Mouse (Mus musculus): ENCODE measurements around the gene Sccpdh. TPM values are rescaled to one million over a fixed set of nuclear protein-coding genes. Genes with fewer than 3 reads are reported as not detected.
"Not testable (repeated sequence)": the region's sequence is repeated elsewhere in the genome, so short reads cannot be mapped to it uniquely, and the experiment has no call there.

Sccpdh gene
- polyA plus RNA-seq, 1 experiment from 2014 or later, result 94.2 TPM

DNA sequence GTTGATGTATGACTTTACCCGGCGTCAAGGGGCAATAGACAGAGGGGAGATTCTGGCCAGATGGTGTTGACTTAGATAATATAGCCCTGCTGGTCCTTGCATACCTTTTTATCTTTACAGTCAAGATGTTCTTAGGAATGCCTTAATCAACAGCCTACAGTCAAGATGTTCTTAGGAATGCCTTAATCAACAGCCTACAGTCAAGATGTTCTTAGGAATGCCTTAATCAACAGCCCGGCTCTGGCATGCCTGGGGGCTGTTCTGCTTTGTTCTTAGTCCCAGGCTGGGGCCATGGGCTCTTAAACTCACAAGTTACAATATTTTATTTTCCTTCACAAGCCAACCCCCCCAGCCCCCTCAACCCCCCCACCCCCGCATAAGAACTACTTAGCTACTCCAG lies 47.3 kb downstream of the Sccpdh start:
- H3K9me3 ChIP-seq (replicated peaks; ENCODE audit: control insufficient read depth, low read length); H3K4me2 ChIP-seq (ENCODE audit: low read depth, low read length); H3K4me1 ChIP-seq (ENCODE audit: control insufficient read depth, insufficient read depth, low read length); DNase-seq (ENCODE audit: low spot score); H3K4me3 ChIP-seq (ENCODE audit: low read depth, low read length); H3K36me3 ChIP-seq (replicated peaks; ENCODE audit: control insufficient read depth, insufficient read depth, low read depth, low read length); ATAC-seq (replicated peaks; ENCODE audit: insufficient number of reproducible peaks, low FRiP score, low TSS enrichment, low read depth); H3K27ac ChIP-seq (replicated peaks; ENCODE audit: low read depth, low read length); H3K27me3 ChIP-seq (ENCODE audit: control insufficient read depth, insufficient read depth, low read length); H3K9ac ChIP-seq (replicated peaks; ENCODE audit: low read length): not testable (repeated sequence)
- WGBS, result 91% methylated on average over 4 of the region's 4 CpGs

GRCm38 (mm10) chr1:179715786-179716185 lies 47.8 kb downstream of the Sccpdh start:
- no peak for DNase-seq (ENCODE audit: low spot score)
- Histone ChIP-seq H3K9me3 (replicated peaks; ENCODE audit: control insufficient read depth, low read length) (no peaks in the 10 kb centered on the region), H3K9ac (replicated peaks; ENCODE audit: low read length) (no peak overlapping the region), H3K27me3 (ENCODE audit: control insufficient read depth, insufficient read depth, low read length) (no peaks in the 10 kb centered on the region), H3K36me3 (replicated peaks; ENCODE audit: control insufficient read depth, insufficient read depth, low read depth, low read length) (no peaks in the 10 kb centered on the region), H3K4me2 (ENCODE audit: low read depth, low read length) (no peak overlapping the region), H3K27ac (replicated peaks; ENCODE audit: low read depth, low read length) (no peak overlapping the region), H3K4me1 (ENCODE audit: control insufficient read depth, insufficient read depth, low read length) (no peaks in the 10 kb centered on the region), H3K4me3 (ENCODE audit: low read depth, low read length) (no peak overlapping the region)
- WGBS, result 97% methylated on average over 4 of the region's 4 CpGs
- no peak for ATAC-seq (replicated peaks; ENCODE audit: insufficient number of reproducible peaks, low FRiP score, low TSS enrichment, low read depth)

DNA sequence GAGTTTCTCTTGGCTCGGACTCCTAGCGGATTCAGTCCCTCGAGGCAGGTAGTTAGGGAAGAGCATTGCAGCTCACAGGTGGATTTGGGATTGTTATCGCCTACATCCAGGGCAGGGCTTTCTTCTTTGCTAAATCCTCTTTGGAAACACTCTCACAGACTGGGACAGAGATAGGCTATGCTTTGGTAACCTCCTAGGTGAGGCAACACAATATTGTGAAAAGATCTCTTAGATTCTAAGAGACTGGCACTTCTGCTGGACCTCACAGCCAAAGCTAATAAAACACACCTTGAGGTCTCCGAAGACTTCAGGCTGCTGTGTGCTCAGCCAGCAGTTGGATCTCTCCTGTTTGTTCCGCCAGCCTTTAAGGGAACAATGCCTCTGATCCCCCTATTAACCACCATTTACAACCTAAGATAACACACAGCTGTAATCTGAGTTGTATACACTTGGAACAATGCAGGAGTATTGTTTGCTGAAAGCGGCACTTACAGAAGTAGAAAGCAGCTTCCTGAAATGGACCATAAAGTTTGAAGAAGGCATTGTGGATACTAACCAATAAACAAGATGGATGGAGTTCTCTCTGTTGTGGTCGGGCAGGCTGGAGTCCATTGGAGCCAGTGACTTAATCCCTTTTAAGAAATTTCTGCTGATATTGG lies 54.9 kb downstream of the Sccpdh start:
- no peak overlapping the region for H3K4me3 ChIP-seq (ENCODE audit: low read depth, low read length)
- H3K27ac ChIP-seq (replicated peaks; ENCODE audit: low read depth, low read length), result no peak overlapping the region
- H3K27me3 ChIP-seq (ENCODE audit: control insufficient read depth, insufficient read depth, low read length), result no peaks in the 10 kb centered on the region
- H3K4me1 ChIP-seq (ENCODE audit: control insufficient read depth, insufficient read depth, low read length), result no peaks in the 10 kb centered on the region
- H3K9ac ChIP-seq (replicated peaks; ENCODE audit: low read length), result no peak overlapping the region
- no peaks in the 10 kb centered on the region for H3K36me3 ChIP-seq (replicated peaks; ENCODE audit: control insufficient read depth, insufficient read depth, low read depth, low read length)
- DNase-seq (ENCODE audit: low spot score), result no peak
- 77% methylated on average over 8 of the region's 8 CpGs for WGBS
- H3K9me3 ChIP-seq (replicated peaks; ENCODE audit: control insufficient read depth, low read length), result no peaks in the 10 kb centered on the region
- H3K4me2 ChIP-seq (ENCODE audit: low read depth, low read length), result no peak overlapping the region
- no peak for ATAC-seq (replicated peaks; ENCODE audit: insufficient number of reproducible peaks, low FRiP score, low TSS enrichment, low read depth)

- Histone ChIP-seq H3K27me3 (ENCODE audit: control insufficient read depth, insufficient read depth, low read length) (no peaks in the 10 kb centered on the region), H3K9me3 (replicated peaks; ENCODE audit: control insufficient read depth, low read length) (no peaks in the 10 kb centered on the region; the same call in 1 of the 2 replicates), H3K4me2 (ENCODE audit: low read depth, low read length) (no peak overlapping the region), H3K4me3 (ENCODE audit: low read depth, low read length) (no peak overlapping the region), H3K36me3 (replicated peaks; ENCODE audit: control insufficient read depth, insufficient read depth, low read depth, low read length) (no peaks in the 10 kb centered on the region), H3K4me1 (ENCODE audit: control insufficient read depth, insufficient read depth, low read length) (no peaks in the 10 kb centered on the region), H3K9ac (replicated peaks; ENCODE audit: low read length) (no peak overlapping the region), H3K27ac (replicated peaks; ENCODE audit: low read depth, low read length) (no peak overlapping the region)
- 88% methylated on average over 10 of the region's 10 CpGs for WGBS
- ATAC-seq (replicated peaks; ENCODE audit: insufficient number of reproducible peaks, low FRiP score, low TSS enrichment, low read depth) (no peak), DNase-seq (ENCODE audit: low spot score) (no peak)
Measured at GRCm38 (mm10) chr1:179728661-179729060, 60.7 kb downstream of the Sccpdh start.

GRCm38 (mm10) chr1:179731391-179731790 lies 63.4 kb downstream of the Sccpdh start:
- ATAC-seq (replicated peaks; ENCODE audit: insufficient number of reproducible peaks, low FRiP score, low TSS enrichment, low read depth) (no peak), DNase-seq (ENCODE audit: low spot score) (no peak)
- Histone ChIP-seq H3K27ac (replicated peaks; ENCODE audit: low read depth, low read length) (no peak overlapping the region), H3K4me2 (ENCODE audit: low read depth, low read length) (no peak overlapping the region), H3K36me3 (replicated peaks; ENCODE audit: control insufficient read depth, insufficient read depth, low read depth, low read length) (no peaks in the 10 kb centered on the region), H3K4me1 (ENCODE audit: control insufficient read depth, insufficient read depth, low read length) (no peaks in the 10 kb centered on the region), H3K27me3 (ENCODE audit: control insufficient read depth, insufficient read depth, low read length) (no peaks in the 10 kb centered on the region), H3K9ac (replicated peaks; ENCODE audit: low read length) (no peak overlapping the region), H3K4me3 (ENCODE audit: low read depth, low read length) (no peak overlapping the region), H3K9me3 (replicated peaks; ENCODE audit: control insufficient read depth, low read length) (no peaks in the 10 kb centered on the region; the same call in 1 of the 2 replicates)
- WGBS, result 90% methylated on average over 3 of the region's 3 CpGs

DNA sequence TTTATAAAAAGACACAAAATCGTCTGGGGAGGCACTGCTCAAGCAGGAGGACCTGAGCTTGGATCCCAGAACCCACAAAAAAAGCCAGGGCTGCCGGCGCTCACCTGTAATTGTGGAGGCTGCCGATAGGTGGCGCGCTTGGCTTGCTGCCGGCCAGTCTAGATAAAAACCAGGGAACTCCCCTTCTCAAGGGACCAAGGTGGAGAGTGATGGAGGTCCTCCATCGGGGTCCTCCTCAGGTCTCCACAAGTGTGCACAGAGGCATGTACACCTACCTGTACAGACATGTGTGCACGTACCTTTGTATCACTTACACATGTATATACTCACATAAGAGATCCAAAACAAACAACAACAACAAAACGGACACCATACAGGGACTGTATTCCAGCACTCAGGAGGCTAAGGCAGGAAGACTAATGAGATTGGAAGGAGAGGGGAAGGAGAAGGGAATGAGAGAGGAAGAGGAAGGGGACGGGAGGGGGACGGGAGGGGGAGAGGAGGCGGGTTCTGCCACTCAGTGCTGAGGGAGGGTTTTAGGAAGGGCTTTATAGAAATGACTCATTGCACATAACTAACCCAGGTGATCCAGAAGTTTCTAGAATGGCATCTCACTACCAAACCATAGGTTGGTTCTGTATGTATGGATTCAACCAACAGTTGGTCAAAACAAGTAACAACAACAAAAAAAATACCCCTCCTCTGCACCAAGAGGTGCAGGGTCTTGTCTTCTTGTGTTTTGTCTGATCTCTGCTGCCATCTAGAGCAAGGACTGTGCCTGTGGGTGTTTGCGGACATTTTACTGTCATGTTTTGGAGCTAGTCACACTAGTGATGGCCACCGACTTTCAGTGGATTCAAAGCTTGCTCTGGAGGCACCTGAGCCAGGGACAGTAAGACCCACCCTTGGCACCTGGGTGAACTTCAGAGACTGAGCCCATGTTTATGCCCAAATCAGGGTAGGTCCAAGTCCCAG lies 66.8 kb downstream of the Sccpdh start:
- WGBS, result 36% methylated on average over 15 of the region's 15 CpGs
- H3K9me3 ChIP-seq (replicated peaks; ENCODE audit: control insufficient read depth, low read length), result no peaks in the 10 kb centered on the region
- H3K4me1 ChIP-seq (ENCODE audit: control insufficient read depth, insufficient read depth, low read length), result no peaks in the 10 kb centered on the region
- no peak overlapping the region for H3K27ac ChIP-seq (replicated peaks; ENCODE audit: low read depth, low read length)
- ATAC-seq (replicated peaks; ENCODE audit: insufficient number of reproducible peaks, low FRiP score, low TSS enrichment, low read depth), result 0 out of 2 replicates have a peak, but pooled peaks have one; percentile 48
- no peak overlapping the region for H3K4me3 ChIP-seq (ENCODE audit: low read depth, low read length)
- H3K4me2 ChIP-seq (ENCODE audit: low read depth, low read length), result no peak overlapping the region
- H3K36me3 ChIP-seq (replicated peaks; ENCODE audit: control insufficient read depth, insufficient read depth, low read depth, low read length), result no peaks in the 10 kb centered on the region
- H3K9ac ChIP-seq (replicated peaks; ENCODE audit: low read length), result no peak overlapping the region
- no peaks in the 10 kb centered on the region for H3K27me3 ChIP-seq (ENCODE audit: control insufficient read depth, insufficient read depth, low read length)
- DNase-seq (ENCODE audit: low spot score), result peak; percentile 58

DNA sequence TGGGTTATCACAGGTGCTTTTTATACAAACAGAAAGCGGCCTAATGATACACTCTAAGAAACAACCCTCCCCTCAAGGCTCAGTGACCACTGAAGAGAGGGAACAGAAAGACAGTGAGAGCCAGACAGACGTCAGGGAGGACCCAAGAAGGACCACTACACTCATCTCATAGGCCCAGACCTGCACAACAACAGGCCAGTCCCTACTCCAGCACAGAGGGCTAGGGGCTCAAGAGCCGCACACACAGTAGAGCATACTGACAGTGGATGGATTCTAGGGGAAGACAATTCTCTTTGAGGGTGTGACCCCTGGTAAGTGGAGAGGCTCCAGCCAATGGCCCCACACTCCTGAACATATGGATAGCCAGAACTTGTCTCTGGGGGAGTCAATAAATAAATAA lies 68.5 kb downstream of the Sccpdh start:
- H3K4me1 ChIP-seq (ENCODE audit: control insufficient read depth, insufficient read depth, low read length), result no peaks in the 10 kb centered on the region
- H3K9me3 ChIP-seq (replicated peaks; ENCODE audit: control insufficient read depth, low read length), result no peaks in the 10 kb centered on the region
- no peak overlapping the region for H3K9ac ChIP-seq (replicated peaks; ENCODE audit: low read length)
- ATAC-seq (replicated peaks; ENCODE audit: insufficient number of reproducible peaks, low FRiP score, low TSS enrichment, low read depth), result no peak
- no peak for DNase-seq (ENCODE audit: low spot score)
- no peaks in the 10 kb centered on the region for H3K27me3 ChIP-seq (ENCODE audit: control insufficient read depth, insufficient read depth, low read length)
- H3K4me2 ChIP-seq (ENCODE audit: low read depth, low read length), result no peak overlapping the region
- WGBS, result 82% methylated on average over 3 of the region's 3 CpGs
- H3K4me3 ChIP-seq (ENCODE audit: low read depth, low read length), result no peak overlapping the region
- H3K36me3 ChIP-seq (replicated peaks; ENCODE audit: control insufficient read depth, insufficient read depth, low read depth, low read length), result no peaks in the 10 kb centered on the region
- H3K27ac ChIP-seq (replicated peaks; ENCODE audit: low read depth, low read length), result no peak overlapping the region
